Mouse (Mus musculus) forelimb bud, embryonic 11.5 days (tissue): ENCODE measurements around the gene Sh3gl2.

Source experiments
- DNase-seq: peaks from one replicate; pipeline ENCODE4 v3.0.0-alpha.2; 2012; ENCODE audit warnings: low read depth, low spot score

Sh3gl2 gene

GRCm38 (mm10) chr4:85416466-85416865 lies 211.5 kb downstream of the Sh3gl2 start:
- DNase-seq: no peak

DNA sequence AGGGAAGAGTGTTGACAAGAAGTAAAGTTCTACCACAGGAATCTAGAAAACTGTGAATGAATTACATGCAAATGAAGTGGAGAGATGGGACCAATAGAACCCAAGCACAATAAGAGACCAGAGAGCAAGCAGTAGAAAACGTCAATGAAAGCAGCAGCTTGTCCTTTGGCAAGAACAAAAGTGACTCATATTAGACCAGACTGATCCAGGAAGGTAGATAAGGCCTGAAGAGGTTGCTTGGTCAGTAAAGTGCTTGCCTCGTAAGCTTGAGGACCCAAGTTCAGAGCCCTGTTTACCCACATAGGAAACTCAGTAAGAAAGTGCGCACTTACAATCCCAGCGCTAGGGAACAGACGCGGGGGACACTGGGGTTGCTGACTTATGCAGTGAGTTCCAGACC lies 215.5 kb downstream of the Sh3gl2 start:
- DNase-seq: no peak

DNA sequence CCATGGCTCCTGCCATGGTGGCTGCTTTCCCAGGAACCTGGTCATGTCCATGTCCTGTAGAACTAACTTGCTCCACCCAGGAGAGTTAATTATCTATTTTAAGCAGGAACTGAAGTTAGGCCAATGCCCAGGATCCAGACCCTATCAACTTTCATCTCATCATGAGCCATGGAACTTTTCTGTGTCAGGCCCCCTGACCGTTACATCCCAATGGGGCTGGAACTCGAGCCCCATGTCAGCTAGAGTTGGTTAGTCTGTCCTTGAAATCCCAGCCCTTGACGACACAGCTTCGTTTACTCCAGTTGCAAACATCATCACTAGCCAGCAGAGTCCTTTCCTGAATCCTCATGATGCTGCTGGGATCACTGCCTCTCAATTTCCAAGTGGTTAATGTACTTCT lies 221.3 kb downstream of the Sh3gl2 start:
- no peak for DNase-seq

DNA sequence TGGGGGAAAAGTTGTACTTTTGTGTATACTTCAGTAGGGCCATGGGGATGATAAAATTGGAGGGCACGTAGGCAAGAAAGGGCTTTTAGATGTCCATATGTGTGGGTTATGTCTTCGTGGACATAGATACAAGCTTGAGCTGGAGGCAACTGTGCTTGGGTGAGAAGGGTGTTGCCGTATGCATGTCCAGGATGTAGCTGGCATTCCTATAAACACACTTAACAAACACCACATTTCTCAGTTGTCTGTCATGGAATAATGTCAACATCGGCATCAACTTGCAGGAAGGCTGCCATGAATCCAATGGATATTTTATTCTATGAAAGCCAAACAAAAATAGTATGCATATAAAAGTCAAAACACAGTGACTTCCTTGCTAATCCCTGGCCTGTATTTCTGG lies 227.9 kb downstream of the Sh3gl2 start:
- DNase-seq: no peak

DNA sequence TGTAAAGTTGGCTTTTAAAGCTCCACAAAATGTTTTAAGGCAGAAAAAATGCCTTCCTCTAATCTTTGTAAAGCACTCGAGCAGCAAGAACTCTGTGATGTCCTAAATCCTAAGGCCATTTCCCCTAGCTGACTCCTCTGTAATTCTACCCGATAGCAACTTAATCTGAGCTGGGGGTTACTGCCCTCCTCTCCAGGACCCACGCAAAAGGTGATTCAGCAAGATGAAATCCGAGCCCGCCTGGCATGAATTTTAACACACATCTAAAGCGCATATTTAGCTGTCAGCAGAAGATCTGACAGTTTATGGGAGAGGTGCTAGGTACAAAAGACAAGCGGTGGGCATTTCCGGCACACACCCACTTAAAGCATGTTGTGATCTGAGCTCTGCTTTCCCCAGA lies 229.8 kb downstream of the Sh3gl2 start:
- DNase-seq: peak; percentile 32

DNA sequence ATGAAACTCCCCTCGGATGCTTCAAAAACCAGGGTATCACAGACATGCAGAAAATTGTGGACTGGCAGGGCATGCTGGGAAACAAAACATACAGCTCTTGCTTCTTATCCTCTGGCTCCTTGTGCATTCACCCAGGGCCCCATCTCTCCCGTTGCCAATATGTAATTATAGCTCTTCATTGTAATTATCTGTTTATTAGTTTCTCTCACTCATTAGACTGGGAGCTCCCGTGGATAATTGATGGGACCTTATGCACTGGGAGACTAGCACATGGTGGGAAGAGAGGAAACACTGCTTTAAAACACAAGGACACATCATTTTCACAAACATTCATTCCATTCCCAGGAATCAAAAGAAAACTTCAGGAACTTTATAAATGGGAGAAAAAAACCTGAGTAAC lies 233.9 kb downstream of the Sh3gl2 start:
- DNase-seq: no peak

- no peak for DNase-seq
These were observed 278.7 kb downstream of the Sh3gl2 start for GRCm38 (mm10) chr4:85483586-85483985.

DNA sequence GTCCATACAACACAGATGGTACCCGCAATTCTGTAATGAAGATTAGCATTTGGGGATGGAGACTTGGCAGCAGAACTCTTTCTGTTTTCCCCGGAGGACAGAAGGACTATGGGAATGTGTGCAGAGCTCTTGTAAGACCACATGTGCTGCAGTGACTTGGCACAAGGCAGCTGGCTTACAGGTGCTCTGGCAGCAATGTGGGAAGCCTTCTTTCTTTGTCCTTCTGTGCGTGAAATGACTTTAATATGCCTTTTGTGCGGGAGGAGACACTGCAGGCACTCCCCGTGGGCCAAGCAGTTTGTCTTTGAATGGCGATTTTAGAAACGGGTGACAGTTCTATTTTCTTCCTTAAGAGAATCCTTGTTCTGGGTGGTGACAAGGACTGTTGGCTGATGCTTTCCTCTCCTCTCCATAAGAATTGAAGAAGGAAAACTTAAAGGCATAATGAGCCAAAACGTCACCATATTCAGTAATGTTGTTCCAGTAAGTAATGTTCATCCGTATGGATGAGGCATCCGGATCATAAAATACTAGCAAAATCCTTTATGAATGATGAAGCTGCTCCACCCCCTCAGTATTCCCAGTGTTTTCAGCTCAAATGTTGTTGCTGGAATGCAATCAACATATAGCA lies 281.5 kb downstream of the Sh3gl2 start:
- DNase-seq: no peak

DNA sequence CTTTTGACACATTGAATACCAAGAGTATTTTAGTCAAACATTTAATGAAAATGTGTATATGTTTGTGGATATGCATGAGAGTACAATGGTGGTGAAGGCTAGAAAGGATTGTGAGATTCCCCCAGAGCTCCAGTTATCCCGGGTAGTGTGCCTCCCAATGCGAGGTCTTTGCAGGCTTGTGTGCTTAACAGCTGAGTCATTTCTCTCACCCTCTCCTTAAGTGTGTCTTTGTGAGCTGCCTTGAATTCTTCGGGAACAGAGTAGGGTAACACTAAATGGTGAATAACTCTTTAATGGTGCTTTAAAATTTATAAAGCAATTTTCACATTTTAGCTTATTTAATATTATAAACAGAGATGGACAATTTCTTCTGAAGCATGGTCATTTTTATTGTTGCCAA lies 300.8 kb downstream of the Sh3gl2 start:
- DNase-seq: no peak

GRCm38 (mm10) chr4:85506976-85507375 lies 302.1 kb downstream of the Sh3gl2 start:
- DNase-seq: no peak

DNA sequence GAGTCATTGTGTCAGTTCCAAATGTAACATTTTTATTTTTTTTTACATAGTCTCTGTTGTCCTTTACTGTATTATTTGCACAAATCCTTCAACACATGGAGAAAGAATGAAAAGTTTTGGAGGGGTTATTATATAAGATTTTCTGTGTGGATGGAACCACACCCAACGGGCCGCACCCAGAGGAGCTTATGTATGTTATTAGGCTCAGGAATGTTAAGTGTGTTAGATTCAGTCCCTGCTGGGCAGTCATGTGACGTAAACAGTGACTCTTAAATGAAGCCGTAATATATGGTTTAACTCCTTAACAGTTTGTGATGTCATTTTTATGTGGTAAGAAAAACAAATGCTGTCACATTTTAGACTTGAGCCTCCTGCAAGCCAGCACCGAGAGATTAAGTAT lies 302.6 kb downstream of the Sh3gl2 start:
- DNase-seq: no peak

DNA sequence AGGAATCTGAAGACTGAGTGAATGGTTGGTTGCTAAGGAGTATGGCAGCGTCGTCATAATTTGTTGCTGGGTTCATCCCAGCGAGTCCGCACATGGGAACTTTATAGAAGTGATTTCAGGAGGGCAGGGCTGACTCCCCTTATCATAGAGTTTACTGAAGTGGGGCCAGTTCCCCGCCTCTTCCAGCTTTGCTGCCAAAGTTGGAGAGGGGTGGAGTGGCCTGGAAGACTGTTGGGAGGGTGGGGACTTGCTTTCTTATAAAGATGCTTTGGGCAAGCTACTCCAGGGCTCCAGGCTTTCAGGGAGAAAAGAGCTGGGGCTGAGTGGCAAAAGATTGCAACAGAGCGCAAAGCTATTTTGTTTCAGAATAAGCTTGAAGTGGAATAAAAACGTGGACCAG lies 308.4 kb downstream of the Sh3gl2 start:
- DNase-seq: no peak

- DNase-seq: no peak
These were observed 308.9 kb downstream of the Sh3gl2 start, which contains the start of gene Adamtsl1 for GRCm38 (mm10) chr4:85513792-85514191. Gene Adamtsl1 (plus strand): TSS chr4:85514172.

GRCm38 (mm10) chr4:85514205-85514681 lies 309.3 kb downstream of the Sh3gl2 start:
- peak; percentile 42 for DNase-seq

- DNase-seq: no peak
These were observed 322.1 kb downstream of the Sh3gl2 start for GRCm38 (mm10) chr4:85526966-85527566.

DNA sequence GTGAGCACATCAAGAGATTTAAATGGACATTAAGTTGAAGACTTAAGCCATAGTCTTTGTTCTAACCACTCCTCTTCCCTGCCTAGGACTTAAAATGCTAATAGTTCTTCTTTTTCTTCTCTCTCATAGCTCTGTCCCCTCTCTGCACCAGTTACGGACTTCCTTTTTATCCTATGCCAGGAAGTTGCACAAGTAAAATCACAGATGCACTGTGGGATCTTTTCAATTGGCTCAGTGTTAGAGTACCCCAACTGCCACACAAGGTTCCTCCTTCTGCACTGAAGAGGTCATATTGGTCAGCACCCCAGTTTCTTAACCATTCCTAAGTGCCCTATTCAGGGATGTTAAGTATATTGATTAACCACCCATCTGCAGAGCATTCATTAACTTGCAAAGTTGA lies 324.9 kb downstream of the Sh3gl2 start:
- no peak for DNase-seq

DNA sequence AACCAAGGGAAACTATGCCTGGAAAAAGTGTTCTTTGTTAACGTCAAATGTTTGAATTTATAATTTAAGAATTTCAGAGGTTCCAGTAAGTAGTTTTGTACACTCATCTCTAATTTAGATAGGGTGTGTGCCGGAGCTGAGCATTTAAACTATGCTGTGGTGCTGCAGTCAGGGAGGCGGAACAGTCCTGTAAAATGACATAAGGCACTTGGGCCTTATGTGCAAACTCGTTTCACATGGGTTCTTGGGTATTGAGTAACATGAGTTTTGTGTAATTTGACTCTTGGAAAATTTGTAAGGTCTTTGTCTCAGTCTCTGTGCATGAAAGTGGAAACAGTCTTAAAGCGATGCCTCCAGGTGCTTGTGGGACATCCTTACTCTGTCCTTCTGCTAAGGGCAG lies 334.8 kb downstream of the Sh3gl2 start:
- peak; percentile 8 for DNase-seq

- DNase-seq: no peak
These were observed 338.3 kb downstream of the Sh3gl2 start for GRCm38 (mm10) chr4:85543221-85543620.

DNA sequence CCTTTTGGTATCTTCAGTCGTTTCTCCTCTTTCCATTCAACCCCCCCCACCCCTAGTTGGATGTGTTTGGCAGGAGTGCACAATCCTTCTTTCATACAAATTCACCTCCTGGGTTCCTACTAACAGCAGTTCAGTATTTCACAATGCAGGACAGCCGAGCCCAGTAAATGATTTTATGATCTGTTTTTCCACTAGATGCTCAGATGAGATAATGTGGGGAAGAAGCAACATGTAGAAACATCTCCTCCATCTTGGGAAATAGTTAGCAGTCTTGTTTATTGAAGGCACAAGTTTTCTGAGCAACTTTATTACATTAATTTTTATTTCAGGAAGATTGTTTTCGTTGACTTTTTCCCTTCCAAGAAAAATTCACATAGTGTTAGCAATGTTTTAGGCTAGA lies 349.8 kb downstream of the Sh3gl2 start:
- DNase-seq: no peak

DNA sequence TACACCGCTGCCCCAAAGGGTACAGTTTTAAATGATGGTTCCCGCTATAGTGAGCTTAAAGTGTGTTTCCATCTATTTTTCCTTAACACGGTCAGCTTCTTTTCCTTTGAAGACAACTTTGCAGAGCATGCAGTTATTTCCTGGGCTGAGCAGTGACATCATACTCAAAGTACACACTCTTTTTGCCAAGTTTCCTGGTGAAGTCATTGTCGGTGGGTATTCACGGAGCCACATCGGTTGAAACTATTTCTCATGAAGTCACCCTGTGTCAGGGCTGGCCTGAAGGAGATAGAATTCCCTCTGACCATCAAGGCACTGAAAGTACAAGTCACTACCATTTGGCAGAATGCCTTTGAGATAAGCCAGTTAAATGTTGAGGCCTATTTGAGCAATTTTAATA lies 354.8 kb downstream of the Sh3gl2 start:
- no peak for DNase-seq

DNA sequence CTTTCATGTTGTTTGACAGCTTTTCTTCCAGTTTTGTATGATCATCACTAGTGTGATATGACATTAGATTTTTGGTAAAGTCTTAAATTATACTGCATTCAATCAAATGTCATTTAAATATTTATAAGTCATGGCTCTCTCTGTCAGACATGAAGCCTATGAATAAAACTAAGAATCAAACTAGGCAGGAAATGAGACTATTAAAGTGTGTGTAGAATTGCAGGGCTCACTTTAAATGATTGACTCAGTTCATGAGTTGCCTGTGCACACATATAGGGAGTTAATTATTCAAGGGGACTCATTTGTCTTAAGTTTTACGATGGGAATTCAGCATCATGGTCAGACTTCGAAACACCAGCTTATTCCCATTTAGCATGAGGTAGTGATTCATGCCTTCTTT lies 380.5 kb downstream of the Sh3gl2 start:
- no peak for DNase-seq

DNA sequence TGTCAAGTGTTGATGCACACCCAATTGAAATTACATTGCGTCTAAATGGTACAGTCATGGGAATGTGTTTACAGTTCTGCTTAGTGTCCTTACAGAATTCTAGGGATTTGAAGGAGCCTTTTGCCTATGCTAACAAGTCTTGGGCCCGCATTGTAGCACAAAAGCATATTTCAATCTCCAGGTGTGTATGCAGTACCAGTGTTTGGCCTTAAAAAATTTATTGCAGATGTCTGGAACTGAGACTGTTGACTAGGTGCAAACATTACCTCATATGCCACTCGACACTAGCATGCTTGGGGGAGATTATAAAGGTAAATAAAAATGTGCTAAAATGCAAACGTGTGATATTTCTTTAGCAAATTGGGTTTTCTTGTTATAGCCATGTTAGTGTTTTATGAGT lies 384.0 kb downstream of the Sh3gl2 start:
- no peak for DNase-seq

- DNase-seq: no peak
These were observed 386.1 kb downstream of the Sh3gl2 start for GRCm38 (mm10) chr4:85591037-85591436.

DNA sequence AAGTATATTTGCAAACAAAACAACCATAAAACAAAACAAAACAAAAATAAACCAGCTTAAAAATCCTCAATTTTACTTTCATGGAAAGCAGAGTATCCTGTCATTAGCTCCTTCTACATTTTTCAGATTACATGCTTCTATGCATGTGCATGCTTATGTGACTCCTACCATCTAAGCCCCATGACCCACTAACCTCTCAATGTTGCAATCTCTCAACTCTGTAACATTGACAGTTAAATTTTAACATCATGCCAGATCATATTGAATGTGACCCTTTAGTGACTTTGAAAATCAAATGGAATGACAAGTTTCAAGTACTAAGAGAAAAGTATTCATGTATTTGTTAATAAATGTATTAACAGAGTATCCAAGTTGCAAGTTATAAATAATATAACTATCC lies 389.2 kb downstream of the Sh3gl2 start:
- no peak for DNase-seq
